Mouse (Mus musculus): ENCODE results near the gene Dip2b.

DNA sequence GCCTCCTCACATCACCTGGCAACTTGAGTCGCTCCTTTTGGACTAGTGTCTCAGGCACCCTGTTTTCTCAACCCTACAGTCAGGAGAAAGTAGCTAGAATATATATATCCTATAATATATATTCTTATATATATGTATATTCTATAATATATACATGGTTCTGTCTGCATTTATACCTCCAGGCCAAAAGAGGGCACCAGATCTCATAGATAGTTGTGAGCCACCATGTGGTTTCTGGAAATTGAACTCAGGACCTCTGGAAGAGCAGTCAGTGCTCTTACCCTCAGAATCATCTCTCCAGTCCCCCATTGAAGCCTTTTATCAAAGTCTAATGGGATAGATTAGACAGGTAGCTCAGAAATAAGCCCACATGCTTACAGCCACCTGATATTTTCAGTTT is 17.3 kb upstream of the Dip2b start:
- TF ChIP-seq CTCF (IDR thresholded peaks at IDR 0.05; ENCODE audit: low read depth) (no peak), EP300 (IDR thresholded peaks at IDR 0.05; ENCODE audit: low read depth) (no peak)
